Mouse (Mus musculus) neural tube, embryonic 13.5 days (tissue): ENCODE data around the gene Ltbp3. TPM values are rescaled to one million over a fixed set of nuclear protein-coding genes. Genes with fewer than 3 reads are reported as not detected.
A peak's percentile ranks its signal among the peaks of the same experiment; 100 is the strongest.

Experiments
- ATAC-seq: fragments of 200-750 bp; cut with Nextera tagmentation; 2 replicates; pipeline ENCODE4 v1.8.0; 2017; ENCODE audit warnings: low read depth, mild to moderate bottlenecking, moderate TSS enrichment, moderate library complexity
- H3K27ac ChIP-seq: fragments of 300-500 bp; sonication (generic); replicated peaks from 2 replicates; pipeline ENCODE4 v1.5.1; 2015; ENCODE audit warnings: moderate library complexity, mild to moderate bottlenecking, inconsistent platforms
- H3K27me3 ChIP-seq: fragments of 300-500 bp; sonication (generic); 2 replicates; pipeline ENCODE4 v1.6.1; 2015; ENCODE audit warnings: mild to moderate bottlenecking, inconsistent platforms
- H3K36me3 ChIP-seq: fragments of 300-500 bp; sonication (generic); 2 replicates; pipeline ENCODE4 v1.6.1; 2015; ENCODE audit warnings: mild to moderate bottlenecking, inconsistent platforms
- H3K4me1 ChIP-seq: fragments of 300-500 bp; sonication (generic); replicated peaks from 2 replicates; pipeline ENCODE4 v1.6.1; 2015; ENCODE audit warnings: inconsistent platforms
- H3K4me2 ChIP-seq: fragments of 300-500 bp; sonication (generic); 2 replicates; pipeline ENCODE4 v1.6.1; 2015; ENCODE audit warnings: inconsistent platforms, mild to moderate bottlenecking, moderate library complexity
- H3K4me3 ChIP-seq: fragments of 300-500 bp; sonication (generic); 2 replicates; pipeline ENCODE4 v1.5.1; 2015; ENCODE audit warnings: mild to moderate bottlenecking, inconsistent platforms
- H3K9ac ChIP-seq: fragments of 300-500 bp; sonication (generic); 2 replicates; pipeline ENCODE4 v1.6.1; 2015; ENCODE audit warnings: moderate library complexity, mild to moderate bottlenecking, inconsistent platforms
- H3K9me3 ChIP-seq: fragments of 300-500 bp; sonication (generic); 2 replicates; pipeline ENCODE4 v1.6.1; 2016; ENCODE audit warnings: inconsistent platforms
- WGBS: fragments of 180-500 bp; shearing (Covaris S2); methylation state at CpG from one replicate; pipeline ENCODE4 v1.1.7; 2015; 5-methylcytosine and 5-hydroxymethylcytosine counted together
- polyA plus RNA-seq: library from polyadenylated mRNA; unstranded; fragments of >200 nt; fragmentation: Nextera tagmentation; extraction: Ambion mirVana; gene quantifications from 2 replicates; pipeline ENCODE4 v1.2.1, GENCODE M21; 2015

The Ltbp3 gene
- polyA plus RNA-seq, 1 experiment from 2014 or later: 16.0 TPM

DNA sequence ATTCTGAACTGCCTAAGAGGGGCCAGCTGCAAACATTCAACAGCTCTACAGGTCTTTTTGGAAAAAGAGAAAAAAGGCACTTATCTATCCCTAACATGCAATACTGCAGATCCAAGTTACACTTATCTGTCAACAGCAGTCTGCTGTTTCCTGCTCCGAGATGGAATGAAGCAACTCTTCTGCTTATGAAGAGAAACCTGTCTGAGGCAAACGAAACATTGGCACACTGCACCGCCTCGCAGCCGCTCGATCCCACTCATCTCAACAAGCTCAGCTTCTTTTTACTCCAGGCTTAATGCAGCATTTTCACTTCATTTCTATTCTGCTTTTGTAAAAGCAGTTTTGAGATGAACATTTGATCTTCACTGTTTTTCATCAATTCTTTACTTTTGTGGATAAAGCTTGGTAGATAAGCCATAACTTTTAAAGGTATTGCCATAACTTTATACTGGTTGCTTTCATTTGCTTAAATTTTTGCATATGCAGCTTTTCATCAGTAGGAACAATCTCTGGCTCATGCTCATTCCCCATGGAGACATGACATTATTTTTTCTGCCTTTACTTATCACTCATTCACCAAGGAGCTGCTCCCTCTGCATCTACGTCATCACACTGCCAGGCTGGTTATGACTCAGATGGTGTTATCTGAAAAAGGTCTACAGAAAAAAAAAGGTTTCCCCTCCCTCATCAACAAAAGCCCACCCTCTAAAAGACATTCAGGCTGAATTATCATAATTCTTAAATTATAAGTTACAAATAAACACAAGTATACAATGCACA lies 58.2 kb downstream of the Ltbp3 start:
- WGBS: 2% methylated on average over 7 of the region's 7 CpGs
- Histone ChIP-seq H3K9me3 (no peaks in the 10 kb centered on the region), H3K4me3 (peak overlapping the region; percentile 82), H3K4me2 (peak overlapping the region; percentile 100), H3K27me3 (no peaks in the 10 kb centered on the region), H3K4me1 (peaks cover 48% of the 10 kb centered on the region), H3K27ac (peak overlapping the region; percentile 68), H3K9ac (peak overlapping the region; percentile 99), H3K36me3 (peaks cover 41% of the 10 kb centered on the region)
- no peak for ATAC-seq

DNA sequence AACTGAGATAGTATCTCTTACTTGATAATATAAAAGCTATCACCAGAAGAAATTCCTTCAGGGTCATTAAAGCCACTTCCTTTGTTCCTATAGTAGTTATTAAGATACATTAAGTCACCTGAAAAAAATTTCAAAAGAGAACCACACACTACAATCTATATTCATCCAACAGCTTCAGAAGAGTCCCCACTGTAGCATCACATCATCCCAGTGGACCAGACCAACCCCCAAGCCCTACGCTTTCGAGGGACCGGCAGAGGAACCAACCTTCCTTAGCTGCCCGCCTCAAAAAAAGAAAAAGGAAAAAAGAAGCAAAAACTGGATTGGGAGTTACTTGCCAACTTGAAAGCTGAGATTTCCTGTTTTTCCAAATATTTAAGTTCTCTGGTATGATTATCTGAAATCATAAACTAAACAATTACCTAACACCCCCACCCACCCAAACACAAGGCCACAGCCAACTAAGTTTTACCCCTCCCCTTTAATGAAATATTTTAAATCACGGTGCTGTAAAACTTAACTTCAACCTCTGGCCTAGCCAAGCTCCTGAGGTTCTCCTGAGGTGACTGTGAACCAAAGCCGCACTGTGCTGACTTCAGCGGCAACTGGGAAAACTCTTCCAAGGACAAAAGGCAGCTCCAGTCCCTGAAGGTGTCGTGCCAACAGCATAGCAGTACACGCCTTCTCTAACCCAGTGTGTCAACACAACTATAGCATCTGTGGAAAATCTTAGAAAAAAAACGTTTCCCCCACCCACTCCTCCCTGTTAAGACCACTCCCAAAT lies 59.1 kb downstream of the Ltbp3 start:
- peaks cover 50% of the 10 kb centered on the region for H3K4me1 ChIP-seq

DNA sequence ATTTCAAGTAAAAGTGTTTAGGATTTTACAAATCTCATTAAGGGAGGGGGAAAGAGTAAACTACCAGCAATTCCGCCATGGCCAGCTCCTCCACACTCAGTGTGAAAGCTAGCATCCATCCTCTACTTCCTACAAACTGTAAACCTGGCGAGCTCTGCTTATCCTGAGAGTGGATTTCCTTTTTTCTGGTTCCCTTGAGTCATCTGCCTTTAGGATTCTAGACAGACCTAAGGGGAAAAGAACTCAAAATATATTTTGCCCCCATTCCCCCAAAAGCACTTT lies 59.6 kb downstream of the Ltbp3 start:
- no peak for ATAC-seq
- Histone ChIP-seq H3K27ac (peak overlapping the region; percentile 100), H3K36me3 (peaks cover 34% of the 10 kb centered on the region), H3K9ac (peak overlapping the region; percentile 99), H3K4me3 (peak overlapping the region; percentile 82), H3K4me2 (peak overlapping the region; percentile 100), H3K9me3 (no peaks in the 10 kb centered on the region), H3K4me1 (peaks cover 50% of the 10 kb centered on the region), H3K27me3 (no peaks in the 10 kb centered on the region)
- WGBS: 0% methylated on average over 2 of the region's 2 CpGs

More for the DNA sequence above, 59.1 kb downstream of the Ltbp3 start:
- no peaks in the 10 kb centered on the region for H3K27me3 ChIP-seq
- H3K27ac ChIP-seq: peak overlapping the region; percentile 100
- WGBS: under 1% methylated on average over 10 of the region's 10 CpGs
- H3K36me3 ChIP-seq: peaks cover 39% of the 10 kb centered on the region
- peak overlapping the region; percentile 100 for H3K4me2 ChIP-seq
- no peaks in the 10 kb centered on the region for H3K9me3 ChIP-seq
- H3K4me3 ChIP-seq: peak overlapping the region; percentile 82
- no peak for ATAC-seq
- peak overlapping the region; percentile 99 for H3K9ac ChIP-seq

DNA sequence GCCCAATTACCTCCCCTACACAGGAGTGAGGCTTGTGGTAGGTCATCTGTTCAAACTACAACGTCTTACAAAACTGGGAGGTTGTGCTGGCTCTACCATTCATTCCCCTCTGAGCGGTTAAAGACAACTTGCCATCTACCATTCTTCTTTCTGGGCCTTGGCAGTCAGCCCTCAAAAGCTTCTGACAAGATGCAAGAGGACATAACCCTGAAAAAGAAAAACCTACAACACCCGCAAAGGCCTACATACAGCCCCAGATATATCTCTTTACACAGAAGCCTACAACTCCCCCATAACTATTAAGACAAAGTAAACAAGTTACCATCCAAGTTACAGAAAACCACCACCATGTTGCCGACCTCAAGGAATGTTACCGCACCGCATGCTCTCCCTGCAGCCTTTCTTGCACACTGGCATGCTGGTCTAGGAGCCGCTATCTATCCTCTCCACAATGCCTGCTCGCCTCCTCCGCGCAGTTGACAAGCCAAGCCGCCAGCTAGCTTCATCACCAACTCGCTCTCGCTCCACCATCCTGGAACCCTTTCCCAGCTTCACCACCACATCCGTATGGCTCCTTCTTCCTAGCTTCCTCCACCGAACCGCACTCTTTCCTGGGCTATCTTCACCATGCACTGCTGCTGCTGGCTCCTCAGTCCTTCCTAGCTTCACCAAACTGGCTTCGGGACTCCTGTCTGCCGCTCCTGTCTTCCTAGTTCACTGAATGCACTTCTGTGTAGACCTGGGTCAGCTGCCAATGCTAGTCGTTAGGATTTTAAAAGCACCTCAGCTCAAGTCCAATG lies 60.1 kb downstream of the Ltbp3 start:
- peaks cover 50% of the 10 kb centered on the region for H3K4me1 ChIP-seq

GRCm38 (mm10) chr19:5801432-5801964 lies 60.8 kb downstream of the Ltbp3 start:
- no peak for ATAC-seq

More for the DNA sequence above, 60.1 kb downstream of the Ltbp3 start:
- Histone ChIP-seq H3K36me3 (peaks cover 29% of the 10 kb centered on the region), H3K4me3 (peak overlapping the region; percentile 82), H3K4me2 (peak overlapping the region; percentile 100), H3K27me3 (no peaks in the 10 kb centered on the region), H3K9ac (peak overlapping the region; percentile 99), H3K9me3 (no peaks in the 10 kb centered on the region), H3K27ac (peak overlapping the region; percentile 100)
- WGBS: under 1% methylated on average over 19 of the region's 19 CpGs
- ATAC-seq: no peak

GRCm38 (mm10) chr19:5802011-5802786 lies 61.5 kb downstream of the Ltbp3 start:
- peak; percentile 57; the same call in 1 of the 2 replicates for ATAC-seq
- Histone ChIP-seq H3K4me2 (peak overlapping the region; percentile 100), H3K9me3 (no peaks in the 10 kb centered on the region), H3K4me3 (peak overlapping the region; percentile 82), H3K4me1 (peaks cover 49% of the 10 kb centered on the region), H3K27ac (peak overlapping the region; percentile 100), H3K9ac (peak overlapping the region; percentile 99), H3K36me3 (peaks cover 15% of the 10 kb centered on the region), H3K27me3 (no peaks in the 10 kb centered on the region)
- WGBS: 1% methylated on average over 25 of the region's 25 CpGs

More at GRCm38 (mm10) chr19:5801432-5801964, 60.8 kb downstream of the Ltbp3 start:
- Histone ChIP-seq H3K27me3 (no peaks in the 10 kb centered on the region), H3K4me1 (peaks cover 50% of the 10 kb centered on the region), H3K9ac (peak overlapping the region; percentile 99), H3K27ac (peak overlapping the region; percentile 100), H3K4me2 (peak overlapping the region; percentile 100), H3K36me3 (peaks cover 22% of the 10 kb centered on the region), H3K4me3 (peak overlapping the region; percentile 82), H3K9me3 (no peaks in the 10 kb centered on the region)
- 5% methylated on average over 3 of the region's 3 CpGs for WGBS

DNA sequence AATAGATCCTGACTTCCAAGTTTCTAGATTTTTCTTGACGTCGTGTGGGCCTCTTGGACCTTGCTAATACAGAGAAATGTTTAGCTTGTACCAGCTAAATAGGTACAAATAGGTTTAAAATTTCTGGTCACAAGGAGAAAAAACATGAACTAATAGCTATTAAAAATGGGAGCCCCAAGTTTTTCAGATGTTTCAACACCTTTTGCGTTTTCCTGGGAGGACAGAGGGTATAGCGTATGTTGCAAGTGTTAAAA lies 62.0 kb downstream of the Ltbp3 start:
- peak overlapping the region; percentile 99 for H3K9ac ChIP-seq
- no peaks in the 10 kb centered on the region for H3K9me3 ChIP-seq
- H3K4me1 ChIP-seq: peaks cover 44% of the 10 kb centered on the region

DNA sequence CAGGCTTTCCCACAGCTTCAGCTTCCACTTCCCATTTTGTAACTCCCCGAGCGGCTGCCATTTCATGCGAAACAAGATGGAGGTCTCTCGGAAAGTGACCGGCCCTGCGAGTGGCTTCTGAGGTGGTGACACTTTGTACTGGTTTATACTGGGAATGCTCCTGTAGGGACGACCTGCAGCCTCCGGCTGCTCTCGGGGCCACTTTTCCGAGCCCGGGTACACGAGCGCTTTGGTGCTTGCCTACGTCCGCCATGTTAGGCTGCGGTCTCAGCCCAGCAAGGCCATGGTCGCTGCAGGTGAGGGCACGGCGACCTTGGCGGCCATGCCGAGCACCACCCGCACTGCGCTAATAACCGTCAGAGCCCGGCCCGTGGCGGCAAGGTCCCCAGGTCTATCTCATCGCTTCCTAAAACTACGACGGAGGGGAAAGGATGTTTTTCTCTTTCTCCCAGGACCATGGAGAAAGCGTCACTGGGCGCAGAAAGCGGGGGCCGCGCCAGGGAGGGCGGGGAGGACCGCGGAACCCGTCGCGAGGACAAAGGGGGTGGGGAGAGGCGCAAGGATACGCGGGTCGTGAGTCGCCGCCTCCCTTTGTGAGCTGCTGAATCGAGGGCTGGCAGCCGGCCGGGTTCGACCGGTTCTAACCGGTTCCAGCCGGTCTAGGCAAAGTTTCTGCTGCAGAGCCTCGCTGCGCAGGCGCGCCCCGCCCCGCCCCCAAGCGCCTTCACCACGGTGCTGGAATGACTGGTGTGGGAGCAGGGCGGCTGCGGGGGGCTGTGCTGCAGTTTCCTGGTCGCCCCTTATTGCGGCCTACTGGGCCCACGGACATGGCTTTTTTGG lies 62.6 kb downstream of the Ltbp3 start:
- Histone ChIP-seq H3K27me3 (no peaks in the 10 kb centered on the region), H3K9ac (peak overlapping the region; percentile 99), H3K4me1 (peaks cover 40% of the 10 kb centered on the region), H3K4me3 (peak overlapping the region; percentile 82), H3K36me3 (peaks cover 6% of the 10 kb centered on the region), H3K4me2 (peak overlapping the region; percentile 100), H3K9me3 (no peaks in the 10 kb centered on the region), H3K27ac (peak overlapping the region; percentile 100)
- peak; percentile 97 for ATAC-seq
- WGBS: under 1% methylated on average over 67 of the region's 67 CpGs

More for the DNA sequence above, 62.0 kb downstream of the Ltbp3 start:
- peak overlapping the region; percentile 100 for H3K4me2 ChIP-seq
- H3K27ac ChIP-seq: peak overlapping the region; percentile 100
- H3K27me3 ChIP-seq: no peaks in the 10 kb centered on the region
- no peak for ATAC-seq
- H3K4me3 ChIP-seq: peak overlapping the region; percentile 82
- H3K36me3 ChIP-seq: peaks cover 10% of the 10 kb centered on the region
- 0% methylated on average over 4 of the region's 4 CpGs for WGBS

DNA sequence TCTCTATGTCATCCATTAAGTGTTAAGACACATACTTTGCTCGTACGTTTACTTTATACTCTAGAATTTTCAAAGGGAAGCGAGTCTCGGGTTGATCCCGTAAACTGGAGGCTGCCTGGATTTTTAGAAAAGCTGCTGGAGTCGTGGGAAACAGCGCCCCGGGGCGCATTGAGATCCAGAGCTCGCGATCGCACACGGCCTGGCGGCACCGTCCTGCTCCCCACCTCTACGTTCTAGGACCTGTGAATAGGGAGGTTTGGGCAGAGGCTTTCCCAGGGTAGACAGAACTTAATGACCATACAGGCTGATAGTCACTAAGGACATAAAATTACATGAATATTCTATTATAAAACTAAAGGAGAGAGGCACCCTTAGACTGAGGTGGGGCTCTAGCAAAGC lies 63.2 kb downstream of the Ltbp3 start:
- Histone ChIP-seq H3K4me2 (peak overlapping the region; percentile 100), H3K4me3 (peak overlapping the region; percentile 82), H3K9ac (peak overlapping the region; percentile 79), H3K9me3 (no peaks in the 10 kb centered on the region), H3K27me3 (no peaks in the 10 kb centered on the region), H3K4me1 (peaks cover 44% of the 10 kb centered on the region), H3K36me3 (peaks cover under 1% of the 10 kb centered on the region; the same call in 1 of the 2 replicates), H3K27ac (peak overlapping the region; percentile 100)
- peak; percentile 40; the same call in 1 of the 2 replicates for ATAC-seq
- 2% methylated on average over 16 of the region's 16 CpGs for WGBS

DNA sequence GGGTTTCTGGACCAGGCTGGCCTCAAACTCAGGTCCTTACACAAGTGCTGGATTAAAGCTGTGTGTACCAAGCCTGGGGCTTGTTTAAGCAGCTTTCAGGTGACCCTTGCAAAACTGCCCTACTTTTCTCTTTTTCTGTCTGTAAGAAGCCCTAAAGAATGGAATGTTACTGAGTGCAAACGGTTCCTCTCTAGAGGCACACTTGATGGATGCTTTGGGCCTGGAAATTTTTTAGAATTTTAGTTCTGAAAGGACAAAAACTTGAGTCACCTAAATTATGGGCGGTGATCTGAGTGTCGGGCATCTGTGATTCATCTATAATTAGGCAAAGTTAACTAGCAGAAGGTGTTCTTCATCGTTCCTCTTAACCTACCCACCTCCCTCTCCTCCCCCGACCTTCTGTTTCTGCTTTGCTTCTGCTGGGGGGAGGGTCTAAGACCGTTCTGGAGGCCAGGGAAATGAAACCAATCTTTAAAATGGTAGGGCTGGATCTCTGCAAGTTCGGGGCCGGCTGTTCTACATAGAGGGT lies 63.7 kb downstream of the Ltbp3 start:
- Histone ChIP-seq H3K9ac (peak overlapping the region; percentile 79), H3K9me3 (no peaks in the 10 kb centered on the region), H3K4me1 (peaks cover 47% of the 10 kb centered on the region), H3K4me2 (peak overlapping the region; percentile 100), H3K27me3 (no peaks in the 10 kb centered on the region), H3K27ac (peak overlapping the region; percentile 100), H3K36me3 (no peaks in the 10 kb centered on the region), H3K4me3 (peak overlapping the region; percentile 82)
- no peak for ATAC-seq
- WGBS: 33% methylated on average over 8 of the region's 8 CpGs
